Mouse (Mus musculus) macrophage (primary cell): ENCODE data around the gene Atxn7l1. TPM values are rescaled to one million over a fixed set of nuclear protein-coding genes. Genes with fewer than 3 reads are reported as not detected.

ENCODE experiments used
- H3K27ac ChIP-seq: fragments of 350-480 bp; formaldehyde crosslinking; 2 replicates; pipeline ENCODE4 v1.9.0; 2021
- H3K36me3 ChIP-seq: fragments of 350-480 bp; formaldehyde crosslinking; 2 replicates; pipeline ENCODE4 v1.9.0; 2021; ENCODE audit errors: inconsistent target
- H3K4me3 ChIP-seq: fragments of 350-480 bp; formaldehyde crosslinking; 2 replicates; pipeline ENCODE4 v1.9.0; 2021; ENCODE audit errors: inconsistent target
- H3K79me2 ChIP-seq: fragments of 350-480 bp; formaldehyde crosslinking; 2 replicates; pipeline ENCODE4 v1.9.0; 2021; ENCODE audit errors: inconsistent target
- WGBS: methylation state at CpG from one replicate; pipeline ENCODE4 v1.1.7; 2026; ENCODE audit warnings: inconsistent platforms; ENCODE audit not compliant: missing documents; 5-methylcytosine and 5-hydroxymethylcytosine counted together
- polyA plus RNA-seq: library from polyadenylated mRNA; stranded (reverse); fragments of 250-400 nt; gene quantifications from 3 replicates; pipeline ENCODE4 v1.2.4, GENCODE M21; 2018; ENCODE audit warnings: inconsistent platforms

The Atxn7l1 gene
- polyA plus RNA-seq, 1 experiment from 2014 or later, result 70.4 TPM

- H3K27ac ChIP-seq, result peak overlapping the region; percentile 72
- H3K4me3 ChIP-seq, result peak overlapping the region; percentile 57
- WGBS, result 24% methylated on average over 9 of the region's 9 CpGs
- no peaks in the 10 kb centered on the region for H3K36me3 ChIP-seq
- peaks cover 29% of the 10 kb centered on the region for H3K79me2 ChIP-seq
Observed at GRCm38 (mm10) chr12:33303384-33303770, 155.9 kb downstream of the Atxn7l1 start.

GRCm38 (mm10) chr12:33305106-33305505, 157.6 kb downstream of the Atxn7l1 start:
- Histone ChIP-seq H3K27ac (no peak overlapping the region), H3K4me3 (no peak overlapping the region), H3K36me3 (no peaks in the 10 kb centered on the region), H3K79me2 (peaks cover 29% of the 10 kb centered on the region)
- 53% methylated on average over 9 of the region's 9 CpGs for WGBS

GRCm38 (mm10) chr12:33306476-33306875, 159.0 kb downstream of the Atxn7l1 start:
- Histone ChIP-seq H3K27ac (no peak overlapping the region), H3K36me3 (no peaks in the 10 kb centered on the region), H3K4me3 (no peak overlapping the region), H3K79me2 (peaks cover 29% of the 10 kb centered on the region)
- 100% methylated on average over 1 of the region's 5 CpGs for WGBS

GRCm38 (mm10) chr12:33308668-33309067, 161.2 kb downstream of the Atxn7l1 start:
- H3K36me3 ChIP-seq, result no peaks in the 10 kb centered on the region
- peaks cover 45% of the 10 kb centered on the region for H3K79me2 ChIP-seq
- no peak overlapping the region for H3K27ac ChIP-seq
- no peak overlapping the region for H3K4me3 ChIP-seq
- WGBS, result 92% methylated on average over 7 of the region's 7 CpGs

- 7% methylated on average over 14 of the region's 14 CpGs for WGBS
- Histone ChIP-seq H3K79me2 (peaks cover 65% of the 10 kb centered on the region), H3K27ac (peak overlapping the region; percentile 81), H3K4me3 (peak overlapping the region; percentile 58), H3K36me3 (no peaks in the 10 kb centered on the region; the same call in 1 of the 2 replicates)
Observed at GRCm38 (mm10) chr12:33313828-33314671, 166.6 kb downstream of the Atxn7l1 start.

- 3% methylated on average over 14 of the region's 16 CpGs for WGBS
Observed at GRCm38 (mm10) chr12:33314924-33315643, 167.6 kb downstream of the Atxn7l1 start.

GRCm38 (mm10) chr12:33315804-33316203, 168.3 kb downstream of the Atxn7l1 start:
- Histone ChIP-seq H3K27ac (peak overlapping the region; percentile 81), H3K4me3 (peak overlapping the region; percentile 58), H3K79me2 (peaks cover 83% of the 10 kb centered on the region), H3K36me3 (no peaks in the 10 kb centered on the region; the same call in 1 of the 2 replicates)
- WGBS, result 7% methylated on average over 5 of the region's 5 CpGs

More at GRCm38 (mm10) chr12:33314924-33315643, 167.6 kb downstream of the Atxn7l1 start:
- peaks cover 76% of the 10 kb centered on the region for H3K79me2 ChIP-seq
- no peaks in the 10 kb centered on the region; the same call in 1 of the 2 replicates for H3K36me3 ChIP-seq
- H3K27ac ChIP-seq, result peak overlapping the region; percentile 81
- peak overlapping the region; percentile 58 for H3K4me3 ChIP-seq

- Histone ChIP-seq H3K4me3 (no peak overlapping the region), H3K79me2 (peaks cover 93% of the 10 kb centered on the region), H3K27ac (no peak overlapping the region), H3K36me3 (no peaks in the 10 kb centered on the region; the same call in 1 of the 2 replicates)
- WGBS, result 83% methylated on average over 9 of the region's 9 CpGs
Observed at GRCm38 (mm10) chr12:33317792-33318530, 170.5 kb downstream of the Atxn7l1 start.

- H3K4me3 ChIP-seq, result no peak overlapping the region
- no peak overlapping the region for H3K27ac ChIP-seq
- H3K79me2 ChIP-seq, result peaks cover 84% of the 10 kb centered on the region
- WGBS, result 90% methylated on average over 7 of the region's 7 CpGs
- peaks cover 24% of the 10 kb centered on the region for H3K36me3 ChIP-seq
Observed at GRCm38 (mm10) chr12:33322547-33322946, 175.1 kb downstream of the Atxn7l1 start.

GRCm38 (mm10) chr12:33323821-33324220, 176.3 kb downstream of the Atxn7l1 start:
- Histone ChIP-seq H3K27ac (no peak overlapping the region), H3K36me3 (peaks cover 36% of the 10 kb centered on the region), H3K4me3 (no peak overlapping the region), H3K79me2 (peaks cover 71% of the 10 kb centered on the region)
- WGBS, result 100% methylated on average over 1 of the region's 1 CpGs

- no peak overlapping the region for H3K4me3 ChIP-seq
- H3K36me3 ChIP-seq, result peaks cover 44% of the 10 kb centered on the region
Observed at GRCm38 (mm10) chr12:33325424-33325823, 177.9 kb downstream of the Atxn7l1 start.

GRCm38 (mm10) chr12:33332046-33332445, 184.6 kb downstream of the Atxn7l1 start:
- 12% methylated on average over 4 of the region's 4 CpGs for WGBS
- H3K36me3 ChIP-seq, result peaks cover 38% of the 10 kb centered on the region
- peaks cover 38% of the 10 kb centered on the region; the same call in 1 of the 2 replicates for H3K79me2 ChIP-seq
- no peak overlapping the region for H3K4me3 ChIP-seq
- peak overlapping the region; percentile 12; the same call in 1 of the 2 replicates for H3K27ac ChIP-seq

More at GRCm38 (mm10) chr12:33325424-33325823, 177.9 kb downstream of the Atxn7l1 start:
- H3K79me2 ChIP-seq, result peaks cover 61% of the 10 kb centered on the region
- WGBS, result 57% methylated on average over 9 of the region's 9 CpGs
- H3K27ac ChIP-seq, result no peak overlapping the region

- Histone ChIP-seq H3K4me3 (no peak overlapping the region), H3K36me3 (peaks cover 37% of the 10 kb centered on the region), H3K79me2 (peaks cover 38% of the 10 kb centered on the region; the same call in 1 of the 2 replicates), H3K27ac (no peak overlapping the region)
- WGBS, result 91% methylated on average over 5 of the region's 5 CpGs
Observed at GRCm38 (mm10) chr12:33332796-33333195, 185.3 kb downstream of the Atxn7l1 start.

GRCm38 (mm10) chr12:33333914-33334313, 186.4 kb downstream of the Atxn7l1 start:
- Histone ChIP-seq H3K79me2 (peaks cover 38% of the 10 kb centered on the region; the same call in 1 of the 2 replicates), H3K4me3 (no peak overlapping the region), H3K27ac (no peak overlapping the region), H3K36me3 (peaks cover 38% of the 10 kb centered on the region; the same call in 1 of the 2 replicates)
- 50% methylated on average over 8 of the region's 8 CpGs for WGBS
